Mouse (Mus musculus): ENCODE results near the gene Asb4. TPM values are rescaled to one million over a fixed set of nuclear protein-coding genes. Genes with fewer than 3 reads are reported as not detected.

Asb4 gene
- polyA plus RNA-seq, 1 experiment from 2014 or later, result 12.4 TPM

DNA sequence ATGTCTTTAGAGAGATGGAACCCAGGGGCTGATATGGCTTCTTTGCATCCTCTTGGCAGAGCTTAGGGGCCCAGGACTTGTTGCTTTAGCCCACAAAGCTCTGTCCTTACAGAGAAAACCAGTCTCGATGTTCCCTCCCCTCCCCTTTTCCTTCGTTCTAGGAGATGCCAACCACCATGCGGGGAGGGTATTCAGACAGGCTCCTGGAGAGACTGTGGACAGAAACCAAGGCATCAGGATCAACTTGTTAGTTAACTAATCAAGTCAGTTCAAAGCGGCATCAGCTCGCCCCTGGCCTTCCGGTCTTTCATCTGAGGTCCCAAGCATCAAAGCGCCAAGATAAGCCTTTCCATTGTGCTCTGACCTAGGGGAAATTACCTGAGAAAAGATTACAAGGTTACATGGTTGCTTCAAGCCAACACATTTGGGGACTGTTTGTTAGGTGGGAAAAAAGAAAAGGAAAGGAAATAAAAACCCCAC lies 2.0 kb downstream of the Asb4 start:
- no peak overlapping the region for H3K27ac ChIP-seq (ENCODE audit: low read length)
- WGBS, result 42% methylated on average over 7 of the region's 7 CpGs

DNA sequence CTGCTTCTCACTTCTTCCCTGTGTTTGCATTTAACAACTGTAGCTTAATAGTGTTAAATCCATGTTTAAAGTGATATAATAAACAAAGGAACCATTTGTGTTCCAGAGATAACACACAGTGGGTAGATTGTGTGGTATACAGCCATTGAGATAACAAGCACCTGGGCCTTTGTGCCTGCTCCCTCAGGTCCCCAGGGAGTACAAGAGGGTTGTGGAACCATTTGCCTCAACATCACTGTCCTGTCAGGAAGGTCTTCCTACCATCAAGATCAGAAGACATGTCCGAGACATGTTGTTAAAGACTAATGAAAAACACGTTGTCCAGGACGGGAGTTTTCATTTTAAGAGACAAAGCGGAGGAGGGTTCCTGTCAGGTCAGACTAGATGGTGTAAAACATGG lies 3.3 kb downstream of the Asb4 start:
- H3K9me3 ChIP-seq (ENCODE audit: control insufficient read depth, low read depth, low read length), result no peaks in the 10 kb centered on the region
- no peaks in the 10 kb centered on the region for H3K36me3 ChIP-seq (ENCODE audit: control insufficient read depth, insufficient read depth, low read length)
- no peak overlapping the region for H3K27ac ChIP-seq (ENCODE audit: low read length)
- 87% methylated on average over 4 of the region's 4 CpGs for WGBS
- no peak for ATAC-seq (ENCODE audit: insufficient number of reproducible peaks, insufficient read depth, low FRiP score, low read depth)
- no peaks in the 10 kb centered on the region for H3K27me3 ChIP-seq (ENCODE audit: control insufficient read depth, insufficient read depth, low read length)
- peaks cover 19% of the 10 kb centered on the region for H3K4me1 ChIP-seq (ENCODE audit: control insufficient read depth, insufficient read depth, low read length)
- H3K4me2 ChIP-seq (replicated peaks; ENCODE audit: low read depth, low read length), result no peak overlapping the region
- no peak overlapping the region for H3K9ac ChIP-seq (replicated peaks; ENCODE audit: low read depth, low read length)
- H3K4me3 ChIP-seq (ENCODE audit: low read depth, low read length), result no peak overlapping the region

More for the DNA sequence above, 2.0 kb downstream of the Asb4 start:
- ATAC-seq (ENCODE audit: insufficient number of reproducible peaks, insufficient read depth, low FRiP score, low read depth), result no peak
- Histone ChIP-seq H3K4me2 (replicated peaks; ENCODE audit: low read depth, low read length) (no peak overlapping the region), H3K4me1 (ENCODE audit: control insufficient read depth, insufficient read depth, low read length) (peaks cover 23% of the 10 kb centered on the region), H3K27me3 (ENCODE audit: control insufficient read depth, insufficient read depth, low read length) (no peaks in the 10 kb centered on the region), H3K9me3 (ENCODE audit: control insufficient read depth, low read depth, low read length) (no peaks in the 10 kb centered on the region), H3K9ac (replicated peaks; ENCODE audit: low read depth, low read length) (no peak overlapping the region), H3K36me3 (ENCODE audit: control insufficient read depth, insufficient read depth, low read length) (no peaks in the 10 kb centered on the region), H3K4me3 (ENCODE audit: low read depth, low read length) (no peak overlapping the region)

DNA sequence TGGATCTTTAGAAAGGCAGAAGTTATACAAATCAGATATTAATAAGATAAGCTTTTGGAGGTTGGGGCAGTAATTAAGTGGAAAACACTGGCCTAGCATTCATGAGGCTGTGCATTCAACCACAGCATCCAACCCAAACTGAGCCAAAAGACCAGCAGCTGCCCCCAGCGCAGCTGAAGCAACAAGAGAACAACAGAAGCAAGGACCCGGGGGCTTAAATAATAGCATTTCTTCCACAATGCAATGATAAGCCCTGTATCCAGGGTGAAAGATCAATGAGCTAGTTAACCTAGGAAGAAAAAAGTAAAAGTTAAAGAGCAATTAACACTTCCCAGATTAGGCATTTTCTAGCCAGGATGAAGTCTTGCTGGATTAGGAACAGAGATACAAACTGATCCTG lies 4.2 kb downstream of the Asb4 start:
- 74% methylated on average over 2 of the region's 2 CpGs for WGBS
- no peak overlapping the region for H3K4me3 ChIP-seq (ENCODE audit: low read depth, low read length)
- peaks cover 12% of the 10 kb centered on the region for H3K4me1 ChIP-seq (ENCODE audit: control insufficient read depth, insufficient read depth, low read length)
- no peaks in the 10 kb centered on the region for H3K27me3 ChIP-seq (ENCODE audit: control insufficient read depth, insufficient read depth, low read length)
- H3K27ac ChIP-seq (ENCODE audit: low read length), result no peak overlapping the region
- no peak overlapping the region for H3K4me2 ChIP-seq (replicated peaks; ENCODE audit: low read depth, low read length)
- ATAC-seq (ENCODE audit: insufficient number of reproducible peaks, insufficient read depth, low FRiP score, low read depth), result no peak
- no peak overlapping the region for H3K9ac ChIP-seq (replicated peaks; ENCODE audit: low read depth, low read length)
- no peaks in the 10 kb centered on the region for H3K9me3 ChIP-seq (ENCODE audit: control insufficient read depth, low read depth, low read length)
- no peaks in the 10 kb centered on the region for H3K36me3 ChIP-seq (ENCODE audit: control insufficient read depth, insufficient read depth, low read length)

DNA sequence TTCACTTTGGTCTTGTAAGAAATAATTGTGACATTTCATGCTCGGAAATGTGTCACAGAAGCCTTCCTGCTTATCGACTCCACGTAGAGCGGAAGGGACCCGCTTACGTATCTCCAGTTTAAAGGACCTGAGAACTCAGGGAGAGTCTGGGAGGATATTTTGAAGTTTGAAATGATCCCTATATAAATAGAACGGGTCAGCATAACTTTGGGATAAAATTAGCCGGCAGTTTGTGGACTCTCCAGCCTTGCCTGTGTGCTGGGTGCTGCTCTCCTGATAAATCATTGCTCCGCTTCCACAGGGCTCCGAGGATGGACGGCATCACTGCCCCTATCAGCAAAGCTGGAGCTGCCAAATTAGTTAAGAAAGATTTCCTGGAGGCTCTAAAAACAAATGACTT lies 7.1 kb downstream of the Asb4 start:
- Histone ChIP-seq H3K4me2 (replicated peaks; ENCODE audit: low read depth, low read length) (peak overlapping the region; percentile 59), H3K27ac (ENCODE audit: low read length) (0 out of 2 replicates have a peak overlapping the region, but pooled peaks have one; percentile 12), H3K9me3 (ENCODE audit: control insufficient read depth, low read depth, low read length) (no peaks in the 10 kb centered on the region), H3K9ac (replicated peaks; ENCODE audit: low read depth, low read length) (no peak overlapping the region), H3K36me3 (ENCODE audit: control insufficient read depth, insufficient read depth, low read length) (no peaks in the 10 kb centered on the region), H3K27me3 (ENCODE audit: control insufficient read depth, insufficient read depth, low read length) (no peaks in the 10 kb centered on the region), H3K4me3 (ENCODE audit: low read depth, low read length) (peak overlapping the region; percentile 30), H3K4me1 (ENCODE audit: control insufficient read depth, insufficient read depth, low read length) (no peaks in the 10 kb centered on the region)
- WGBS, result 1% methylated on average over 11 of the region's 11 CpGs
- no peak for ATAC-seq (ENCODE audit: insufficient number of reproducible peaks, insufficient read depth, low FRiP score, low read depth)

DNA sequence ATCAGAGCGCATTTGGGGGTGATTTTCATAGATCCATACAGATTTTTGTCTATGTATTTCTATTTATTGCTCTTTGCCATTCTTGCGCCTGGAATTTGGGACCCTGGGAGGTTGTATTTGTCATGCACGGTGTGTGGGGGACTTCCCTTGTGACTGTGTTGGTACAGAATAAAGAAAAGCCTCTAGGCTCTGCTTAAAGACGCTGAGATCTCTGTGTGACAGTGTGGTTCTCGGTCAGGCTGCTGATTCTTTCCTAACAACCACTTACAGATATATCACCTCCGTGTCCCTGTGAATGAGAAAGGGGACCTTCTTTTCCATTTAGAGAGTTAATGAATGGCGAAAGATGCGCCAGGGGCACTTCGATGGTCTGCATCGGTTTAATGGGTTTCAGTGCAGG lies 7.8 kb downstream of the Asb4 start:
- no peak overlapping the region for H3K9ac ChIP-seq (replicated peaks; ENCODE audit: low read depth, low read length)
- no peak overlapping the region for H3K27ac ChIP-seq (ENCODE audit: low read length)
- H3K27me3 ChIP-seq (ENCODE audit: control insufficient read depth, insufficient read depth, low read length), result no peaks in the 10 kb centered on the region
- no peaks in the 10 kb centered on the region for H3K9me3 ChIP-seq (ENCODE audit: control insufficient read depth, low read depth, low read length)
- H3K4me1 ChIP-seq (ENCODE audit: control insufficient read depth, insufficient read depth, low read length), result no peaks in the 10 kb centered on the region
- H3K4me2 ChIP-seq (replicated peaks; ENCODE audit: low read depth, low read length), result peak overlapping the region; percentile 59
- H3K36me3 ChIP-seq (ENCODE audit: control insufficient read depth, insufficient read depth, low read length), result no peaks in the 10 kb centered on the region
- H3K4me3 ChIP-seq (ENCODE audit: low read depth, low read length), result peak overlapping the region; percentile 30; the same call in 1 of the 2 replicates
- 30% methylated on average over 10 of the region's 10 CpGs for WGBS
- ATAC-seq (ENCODE audit: insufficient number of reproducible peaks, insufficient read depth, low FRiP score, low read depth), result no peak

DNA sequence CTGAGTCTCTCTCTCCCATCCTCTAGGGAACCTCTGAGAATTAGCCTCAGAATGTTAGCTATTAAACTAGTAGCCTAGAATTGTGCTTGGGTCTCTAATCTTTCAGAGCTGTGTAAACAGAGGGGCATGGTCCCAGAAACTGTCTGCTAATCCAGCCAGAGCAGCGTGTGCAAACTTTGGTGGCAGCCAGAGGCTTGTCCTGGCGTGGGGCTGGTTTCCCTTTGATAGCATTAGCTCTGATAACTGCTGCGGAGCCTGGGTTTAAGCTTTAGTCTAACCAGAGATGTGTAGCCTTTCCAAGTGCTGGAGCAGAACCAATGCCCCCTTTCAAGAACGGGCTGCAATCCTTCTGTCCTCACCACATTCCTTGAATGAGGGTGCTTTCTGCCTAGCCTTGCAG lies 11.8 kb downstream of the Asb4 start:
- WGBS, result 16% methylated on average over 4 of the region's 4 CpGs
- ATAC-seq (ENCODE audit: insufficient number of reproducible peaks, insufficient read depth, low FRiP score, low read depth), result peak; percentile 56; the same call in 1 of the 2 replicates
- no peak overlapping the region for H3K27ac ChIP-seq (ENCODE audit: low read length)
- no peaks in the 10 kb centered on the region for H3K4me1 ChIP-seq (ENCODE audit: control insufficient read depth, insufficient read depth, low read length)
- no peaks in the 10 kb centered on the region for H3K27me3 ChIP-seq (ENCODE audit: control insufficient read depth, insufficient read depth, low read length)
- no peaks in the 10 kb centered on the region for H3K36me3 ChIP-seq (ENCODE audit: control insufficient read depth, insufficient read depth, low read length)
- no peak overlapping the region for H3K4me3 ChIP-seq (ENCODE audit: low read depth, low read length)
- H3K9me3 ChIP-seq (ENCODE audit: control insufficient read depth, low read depth, low read length), result no peaks in the 10 kb centered on the region
- no peak overlapping the region for H3K4me2 ChIP-seq (replicated peaks; ENCODE audit: low read depth, low read length)
- no peak overlapping the region for H3K9ac ChIP-seq (replicated peaks; ENCODE audit: low read depth, low read length)

DNA sequence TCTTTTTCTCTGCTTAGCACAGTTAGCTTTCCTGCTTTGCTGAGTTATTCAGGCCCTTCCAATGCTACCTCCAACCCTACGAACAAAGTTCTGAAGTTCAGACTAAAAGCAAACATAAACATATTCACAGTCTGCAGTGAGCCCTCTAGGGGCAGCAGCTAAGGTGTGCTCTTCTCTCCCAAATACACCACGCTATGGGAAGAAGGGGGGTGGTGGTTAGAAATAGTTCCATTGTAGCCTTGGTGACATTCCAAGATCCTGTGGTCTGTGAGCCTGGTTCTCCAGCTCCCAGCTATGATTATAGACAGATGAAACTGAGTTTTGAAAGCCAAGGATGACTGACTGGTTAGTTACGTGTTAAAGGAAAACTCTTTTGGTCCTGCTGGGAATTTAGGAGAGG lies 13.6 kb downstream of the Asb4 start:
- H3K36me3 ChIP-seq (ENCODE audit: control insufficient read depth, insufficient read depth, low read length), result no peaks in the 10 kb centered on the region
- H3K4me1 ChIP-seq (ENCODE audit: control insufficient read depth, insufficient read depth, low read length), result no peaks in the 10 kb centered on the region
- no peaks in the 10 kb centered on the region for H3K27me3 ChIP-seq (ENCODE audit: control insufficient read depth, insufficient read depth, low read length)
- H3K9ac ChIP-seq (replicated peaks; ENCODE audit: low read depth, low read length), result no peak overlapping the region
- H3K4me2 ChIP-seq (replicated peaks; ENCODE audit: low read depth, low read length), result no peak overlapping the region
- H3K4me3 ChIP-seq (ENCODE audit: low read depth, low read length), result no peak overlapping the region
- H3K9me3 ChIP-seq (ENCODE audit: control insufficient read depth, low read depth, low read length), result no peaks in the 10 kb centered on the region
- no peak for ATAC-seq (ENCODE audit: insufficient number of reproducible peaks, insufficient read depth, low FRiP score, low read depth)
- WGBS, result 56% methylated on average over 3 of the region's 3 CpGs
- no peak overlapping the region for H3K27ac ChIP-seq (ENCODE audit: low read length)

DNA sequence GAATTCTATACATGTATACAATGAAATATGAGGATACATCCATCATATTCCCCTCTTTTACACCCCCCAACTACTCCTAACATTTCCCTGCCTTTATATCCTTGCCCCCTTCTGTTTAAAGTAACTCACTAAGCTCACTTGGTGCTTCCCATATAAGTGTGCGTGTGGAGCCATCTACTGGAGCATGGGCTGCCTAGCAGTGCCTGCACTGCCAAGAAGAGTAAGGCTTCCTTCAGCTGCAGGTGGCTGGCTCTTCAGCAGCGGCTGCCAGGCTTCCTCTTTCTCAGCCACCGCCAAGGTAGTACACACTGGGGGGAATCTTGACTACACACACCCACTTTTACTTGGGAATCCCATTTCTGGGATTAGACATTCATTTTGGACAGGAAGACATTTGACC lies 18.2 kb downstream of the Asb4 start:
- Histone ChIP-seq H3K36me3 (ENCODE audit: control insufficient read depth, insufficient read depth, low read length) (no peaks in the 10 kb centered on the region), H3K4me3 (ENCODE audit: low read depth, low read length) (no peak overlapping the region), H3K27ac (ENCODE audit: low read length) (no peak overlapping the region), H3K9ac (replicated peaks; ENCODE audit: low read depth, low read length) (no peak overlapping the region), H3K9me3 (ENCODE audit: control insufficient read depth, low read depth, low read length) (no peaks in the 10 kb centered on the region), H3K27me3 (ENCODE audit: control insufficient read depth, insufficient read depth, low read length) (no peaks in the 10 kb centered on the region), H3K4me2 (replicated peaks; ENCODE audit: low read depth, low read length) (no peak overlapping the region), H3K4me1 (ENCODE audit: control insufficient read depth, insufficient read depth, low read length) (no peaks in the 10 kb centered on the region; the same call in 1 of the 2 replicates)
- peak; percentile 76; the same call in 1 of the 2 replicates for ATAC-seq (ENCODE audit: insufficient number of reproducible peaks, insufficient read depth, low FRiP score, low read depth)
- WGBS, result 6% methylated on average over 3 of the region's 3 CpGs
